Mouse (Mus musculus) E14TG2a.4 (cell line): Measurements from ENCODE around the gene Ormdl3.

ENCODE experiments used
- CTCF ChIP-seq: conservative IDR thresholded peaks from 2 replicates; pipeline ENCODE4 v1.5.1; 2014; ENCODE audit warnings: low read length
- NANOG ChIP-seq: IDR thresholded peaks from 2 replicates; pipeline ENCODE4 v1.6.1; 2014; ENCODE audit warnings: borderline replicate concordance, low read length, mixed read lengths
- POU5F1 ChIP-seq: IDR thresholded peaks from 2 replicates; pipeline ENCODE4 v1.6.1; 2014; ENCODE audit warnings: low read length, borderline replicate concordance

GRCm38 (mm10) chr11:98580301-98581121 lies 6.7 kb downstream of the Ormdl3 start:
- TF ChIP-seq CTCF (no peak), POU5F1 (no peak), NANOG (no peak)
